8 mouse cellular contexts compared by ENCODE assay signal in genomic region chr2:172827564-172827963, GRCm38 (mm10).
DNase-seq lines count a peak whose midpoint lies in the region; ATAC-seq lines count a peak whose summit lies in the region.

No protein-coding gene starts in this region.

- no peak for ATAC-seq in heart, embryonic 11.5 days (replicated peaks; ENCODE audit: insufficient number of reproducible peaks, low FRiP score, low TSS enrichment)
- no peak for ATAC-seq in intestine, embryonic 14.5 days (replicated peaks; ENCODE audit: low FRiP score, low TSS enrichment, low read depth)
- peak; percentile 30; the same call in 1 of the 2 replicates for ATAC-seq in megakaryocyte-erythroid progenitor cell, adult 5-6 weeks (replicated peaks; ENCODE audit: low FRiP score, low TSS enrichment, poor library complexity, severe bottlenecking)

- DNase-seq in heart, postnatal 14 days, result peak; percentile 11 to 40
- DNase-seq in 416B (ENCODE audit: low read depth), result peak; percentile 42
- DNase-seq in ZHBTc4 (ENCODE audit: low read depth, low spot score), result peak; percentile 95
- peak; percentile 80 for DNase-seq in intestine, embryonic 14.5 days (ENCODE audit: low spot score)
- DNase-seq in frontal cortex, postnatal 25 days (ENCODE audit: low spot score in 2 of 2), result no peak
- no peak for DNase-seq in frontal cortex, postnatal 14 days (ENCODE audit: low spot score in 2 of 2)

- intact Hi-C loops in heart, postnatal 14 days (cut with DNase I), result loop anchor here (5.0 kb wide), 1 partner anchor 350 kb away; no protein-coding TSS in a partner anchor

- no peak overlapping the region for H3K27ac ChIP-seq in heart, embryonic 11.5 days (ENCODE audit: low read depth, low read length)
- no peak overlapping the region for H3K27ac ChIP-seq in intestine, embryonic 14.5 days (ENCODE audit: low read depth)

- no peak overlapping the region for H3K4me3 ChIP-seq in heart, embryonic 11.5 days (ENCODE audit: low read depth, low read length)
- no peak overlapping the region for H3K4me3 ChIP-seq in intestine, embryonic 14.5 days (ENCODE audit: low read depth, low read length)

- 56% methylated on average over 7 of the region's 7 CpGs for WGBS in heart, embryonic 11.5 days (ENCODE audit: insufficient replicate concordance)
- WGBS in intestine, embryonic 14.5 days, result 59% methylated on average over 7 of the region's 7 CpGs

- no peak overlapping the region for H3K4me2 ChIP-seq in heart, embryonic 11.5 days
- no peak overlapping the region for H3K4me2 ChIP-seq in intestine, embryonic 14.5 days (ENCODE audit: low read length)

- H3K4me1 ChIP-seq in heart, embryonic 11.5 days (ENCODE audit: control insufficient read depth, insufficient read depth, low read length), result peaks cover 5% of the 10 kb centered on the region
- H3K4me1 ChIP-seq in intestine, embryonic 14.5 days (replicated peaks; ENCODE audit: control insufficient read depth, insufficient read depth, low read length), result no peaks in the 10 kb centered on the region

- no peaks in the 10 kb centered on the region for H3K9me3 ChIP-seq in heart, embryonic 11.5 days (replicated peaks; ENCODE audit: control insufficient read depth, low read length)
- no peaks in the 10 kb centered on the region for H3K9me3 ChIP-seq in intestine, embryonic 14.5 days (ENCODE audit: control insufficient read depth, low read length)

- no peaks in the 10 kb centered on the region for H3K36me3 ChIP-seq in heart, embryonic 11.5 days (ENCODE audit: control insufficient read depth, insufficient read depth, low read length)
- H3K36me3 ChIP-seq in intestine, embryonic 14.5 days (ENCODE audit: control insufficient read depth, insufficient read depth, low read length), result no peaks in the 10 kb centered on the region

- peaks cover 33% of the 10 kb centered on the region for H3K27me3 ChIP-seq in heart, embryonic 11.5 days (ENCODE audit: control insufficient read depth, insufficient read depth, low read length)
- peaks cover 7% of the 10 kb centered on the region for H3K27me3 ChIP-seq in intestine, embryonic 14.5 days (replicated peaks; ENCODE audit: control insufficient read depth, insufficient read depth, low read length)

- no peak overlapping the region for H3K9ac ChIP-seq in heart, embryonic 11.5 days (ENCODE audit: low read depth, low read length)
- no peak overlapping the region for H3K9ac ChIP-seq in intestine, embryonic 14.5 days (ENCODE audit: low read length)

Comparison
In these comparisons a context has a peak if more than half of its experiments do, and no peak if none do; other contexts are left out.
1. DNase-seq: peak in heart, postnatal 14 days (2 of 2), 416B (single experiment), ZHBTc4 (single experiment) and intestine, embryonic 14.5 days (single experiment); none in frontal cortex, postnatal 25 days (0 of 2) and frontal cortex, postnatal 14 days (0 of 2).